In the genomic region with DNA sequence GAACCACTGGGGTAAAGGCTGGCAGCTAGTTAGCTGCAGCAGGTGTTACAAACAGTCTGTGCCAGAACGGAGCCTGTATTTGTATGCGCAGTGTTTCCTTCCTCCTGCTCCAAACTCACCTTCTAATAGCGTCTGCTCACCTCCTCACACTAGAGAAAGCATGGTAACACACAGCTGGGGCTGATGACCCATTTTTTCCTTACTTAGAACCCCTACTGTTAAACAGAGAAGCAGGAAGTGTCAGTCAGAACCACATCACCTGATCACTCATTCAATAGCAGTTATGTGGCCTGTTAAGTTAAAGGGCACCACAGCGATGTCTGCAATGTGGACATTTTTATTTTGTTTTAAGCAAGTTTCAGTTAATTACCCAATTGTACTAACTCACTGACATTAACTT, we compare ENCODE assay signal across 25 mouse cellular contexts.
"Had no signal": no experiment of that assay in that cellular context is flagged by ENCODE, and none has a peak within 500 bp of the region (broad histone marks: within the 10 kb centered on the region; RNA-seq: fewer than 3 reads in every experiment).

No protein-coding gene starts in this region.

- DNase-seq: gastrocnemius, postnatal 14 days; gastrocnemius, postnatal 36 days; heart, adult 2 months; heart, postnatal 14 days; heart, postnatal 36 days; kidney, adult 18-20 months; kidney, adult 8-10 months; kidney, postnatal 10 days; kidney, postnatal 25 days; kidney, postnatal 4 days; layer of hippocampus, postnatal 36 days; liver, postnatal 0 days had no signal

- H3K4me2 ChIP-seq: heart, embryonic 11.5 days; heart, embryonic 13.5 days; heart, embryonic 15.5 days; hindbrain, embryonic 13.5 days; hindbrain, embryonic 15.5 days; intestine, embryonic 15.5 days; limb, embryonic 12.5 days; liver, embryonic 12.5 days; liver, embryonic 15.5 days had no signal

- H3K4me1 ChIP-seq: hindbrain, embryonic 13.5 days; hindbrain, embryonic 15.5 days; intestine, embryonic 15.5 days; limb, embryonic 10.5 days; limb, embryonic 12.5 days; liver, embryonic 12.5 days; liver, embryonic 15.5 days had no signal

- H3K4me3 ChIP-seq: heart, adult 2 months; heart, embryonic 13.5 days; heart, embryonic 15.5 days; hindbrain, embryonic 13.5 days; hindbrain, embryonic 15.5 days; intestine, embryonic 15.5 days; layer of hippocampus, adult 2 months; limb, embryonic 10.5 days; limb, embryonic 12.5 days; liver, embryonic 12.5 days; liver, embryonic 15.5 days had no signal

- H3K27ac ChIP-seq: heart, adult 2 months; heart, embryonic 13.5 days; heart, embryonic 15.5 days; hindbrain, embryonic 13.5 days; hindbrain, embryonic 15.5 days; hindbrain, postnatal 0 days; intestine, embryonic 15.5 days; layer of hippocampus, adult 2 months; limb, embryonic 10.5 days; limb, embryonic 12.5 days; liver, embryonic 12.5 days; liver, embryonic 15.5 days had no signal

- H3K9ac ChIP-seq: heart, embryonic 13.5 days; heart, embryonic 15.5 days; hindbrain, embryonic 13.5 days; hindbrain, embryonic 15.5 days; intestine, embryonic 15.5 days; limb, embryonic 12.5 days; liver, embryonic 12.5 days; liver, embryonic 15.5 days; liver, postnatal 0 days had no signal

- H3K27me3 ChIP-seq: heart, embryonic 13.5 days; heart, embryonic 15.5 days; hindbrain, embryonic 13.5 days; hindbrain, embryonic 15.5 days; intestine, embryonic 15.5 days; limb, embryonic 12.5 days; liver, embryonic 12.5 days; liver, embryonic 15.5 days had no signal

- ATAC-seq: hindbrain, postnatal 0 days; intestine, embryonic 15.5 days; intestine, postnatal 0 days; liver, embryonic 12.5 days; liver, postnatal 0 days had no signal

- H3K9me3 ChIP-seq: heart, embryonic 13.5 days; heart, embryonic 15.5 days; hindbrain, embryonic 13.5 days; hindbrain, embryonic 15.5 days; intestine, embryonic 15.5 days; limb, embryonic 10.5 days; limb, embryonic 12.5 days; liver, embryonic 12.5 days; liver, embryonic 15.5 days had no signal
